In the genomic region with DNA sequence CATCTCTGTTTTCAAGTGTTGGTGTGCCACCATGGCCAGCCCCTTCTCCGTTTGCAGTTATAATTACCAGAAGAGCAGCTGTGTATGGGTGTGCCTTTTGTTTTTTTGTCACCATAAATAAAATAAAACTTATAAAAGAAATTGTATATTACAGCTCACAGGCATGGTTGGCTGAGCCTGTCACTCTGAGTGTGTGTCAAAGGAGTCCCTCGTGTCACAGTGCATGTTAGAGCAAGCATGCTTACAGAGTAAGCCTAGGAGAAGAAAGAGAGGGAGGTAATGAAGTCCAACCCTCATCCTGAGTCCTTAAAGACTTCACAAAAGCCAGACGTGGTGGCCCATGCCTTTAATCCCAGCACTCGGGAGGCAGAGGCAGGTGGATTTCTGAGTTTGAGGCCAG, we compare ENCODE assay signal across 23 mouse cellular contexts. TPM values are rescaled to one million over a fixed set of nuclear protein-coding genes. Genes with fewer than 3 reads are reported as not detected.
DNase-seq lines count a peak whose midpoint lies in the region; ATAC-seq lines count a peak whose summit lies in the region.
"Had no signal": no experiment of that assay in that cellular context is flagged by ENCODE, and none has a peak within 500 bp of the region (broad histone marks: within the 10 kb centered on the region; RNA-seq: fewer than 3 reads in every experiment).

No protein-coding gene starts in this region.

- H3K9ac ChIP-seq in embryonic facial prominence, embryonic 14.5 days (ENCODE audit: low read depth, low read length) = no peak overlapping the region
- H3K9ac ChIP-seq in midbrain, embryonic 11.5 days (ENCODE audit: low read length) = no peak overlapping the region
- no peak overlapping the region for H3K9ac ChIP-seq in midbrain, embryonic 16.5 days (ENCODE audit: low read depth, low read length)

- peaks cover 7% of the 10 kb centered on the region; the same call in 1 of the 2 replicates for H3K4me1 ChIP-seq in embryonic facial prominence, embryonic 14.5 days (ENCODE audit: control insufficient read depth, insufficient read depth, low read length)
- peaks cover 18% of the 10 kb centered on the region for H3K4me1 ChIP-seq in embryonic facial prominence, embryonic 10.5 days
- H3K4me1 ChIP-seq in midbrain, embryonic 11.5 days (ENCODE audit: control insufficient read depth, insufficient read depth, low read length) = 0 out of 2 replicates have a peak, but pooled peaks cover 2% of the 10 kb centered on the region
- H3K4me1 ChIP-seq in midbrain, embryonic 16.5 days (ENCODE audit: control insufficient read depth, insufficient read depth, low read length) = no peaks in the 10 kb centered on the region

- H3K36me3 ChIP-seq in embryonic facial prominence, embryonic 14.5 days (ENCODE audit: control insufficient read depth, insufficient read depth, low read length) = no peaks in the 10 kb centered on the region
- H3K36me3 ChIP-seq in embryonic facial prominence, embryonic 10.5 days (replicated peaks) = no peaks in the 10 kb centered on the region
- H3K36me3 ChIP-seq in midbrain, embryonic 11.5 days (ENCODE audit: control insufficient read depth, insufficient read depth, low read length) = no peaks in the 10 kb centered on the region
- H3K36me3 ChIP-seq in midbrain, embryonic 16.5 days (ENCODE audit: control insufficient read depth, insufficient read depth, low read length) = no peaks in the 10 kb centered on the region
- H3K36me3 ChIP-seq: G1E had no signal

- H3K9me3 ChIP-seq in embryonic facial prominence, embryonic 14.5 days (ENCODE audit: control insufficient read depth, low read length) = no peaks in the 10 kb centered on the region
- no peaks in the 10 kb centered on the region for H3K9me3 ChIP-seq in embryonic facial prominence, embryonic 10.5 days
- H3K9me3 ChIP-seq in midbrain, embryonic 11.5 days (ENCODE audit: control insufficient read depth, low read length) = no peaks in the 10 kb centered on the region
- no peaks in the 10 kb centered on the region for H3K9me3 ChIP-seq in midbrain, embryonic 16.5 days (replicated peaks; ENCODE audit: control insufficient read depth, low read length, poor library complexity, severe bottlenecking)
- H3K9me3 ChIP-seq: G1E had no signal

- no peak overlapping the region for H3K4me2 ChIP-seq in embryonic facial prominence, embryonic 14.5 days (ENCODE audit: low read depth, low read length)
- H3K4me2 ChIP-seq in midbrain, embryonic 11.5 days = no peak overlapping the region
- no peak overlapping the region for H3K4me2 ChIP-seq in midbrain, embryonic 16.5 days (ENCODE audit: low read length)

- ATAC-seq in embryonic facial prominence, embryonic 14.5 days (ENCODE audit: low read depth) = peak; percentile 70
- ATAC-seq in midbrain, embryonic 11.5 days (ENCODE audit: low FRiP score) = no peak
- no peak for ATAC-seq in midbrain, embryonic 16.5 days
- ATAC-seq: activated CD4-positive, CD25-positive, alpha-beta regulatory T cell, adult 4 months; CD4-positive, CD25-positive, alpha-beta regulatory T cell, adult 4 months; Patski had no signal

- 56% methylated on average over 4 of the region's 4 CpGs for WGBS in embryonic facial prominence, embryonic 14.5 days
- WGBS in embryonic facial prominence, embryonic 10.5 days = 70% methylated on average over 4 of the region's 4 CpGs
- WGBS in midbrain, embryonic 11.5 days = 70% methylated on average over 4 of the region's 4 CpGs
- 73% methylated on average over 4 of the region's 4 CpGs for WGBS in midbrain, embryonic 16.5 days

- H3K27me3 ChIP-seq in embryonic facial prominence, embryonic 14.5 days (replicated peaks; ENCODE audit: control insufficient read depth, insufficient read depth, low read length) = no peaks in the 10 kb centered on the region
- H3K27me3 ChIP-seq in embryonic facial prominence, embryonic 10.5 days (replicated peaks; ENCODE audit: low read depth, poor library complexity, severe bottlenecking) = no peaks in the 10 kb centered on the region
- no peaks in the 10 kb centered on the region for H3K27me3 ChIP-seq in midbrain, embryonic 11.5 days (ENCODE audit: control insufficient read depth, insufficient read depth, low read length)
- H3K27me3 ChIP-seq in midbrain, embryonic 16.5 days (ENCODE audit: control insufficient read depth, insufficient read depth, low read depth, low read length) = no peaks in the 10 kb centered on the region
- H3K27me3 ChIP-seq: CH12.LX, Patski had no signal

- no peak for DNase-seq in embryonic facial prominence, embryonic 14.5 days (ENCODE audit: low spot score)
- DNase-seq in embryonic facial prominence, embryonic 10.5 days (ENCODE audit: low spot score) = no peak
- peak; percentile 23 for DNase-seq in midbrain, embryonic 11.5 days (ENCODE audit: low spot score, missing footprints)
- peak; percentile 42 for DNase-seq in retina, embryonic 14.5 days (ENCODE audit: low spot score)
- peak; percentile 58 for DNase-seq in retina, postnatal 1 day
- no peak for DNase-seq in ovary, postnatal 14 days (ENCODE audit: low spot score)
- no peak for DNase-seq in c-Kit-positive CD71-positive TER-119-positive erythroid progenitor cells, embryonic 14.5 days (ENCODE audit: low spot score)
- DNase-seq: adrenal gland, adult 2 months; adrenal gland, adult 8-10 months; adrenal gland, postnatal 10 days; adrenal gland, postnatal 14 days; adrenal gland, postnatal 25 days; adrenal gland, postnatal 36 days; B cell, adult 2 months; cerebellum, adult 11 months; cerebellum, adult 11-12 months; cerebellum, adult 18-20 months had no signal

- no peak overlapping the region for H3K4me3 ChIP-seq in embryonic facial prominence, embryonic 14.5 days (ENCODE audit: low read depth, low read length)
- H3K4me3 ChIP-seq in embryonic facial prominence, embryonic 10.5 days = no peak overlapping the region
- no peak overlapping the region for H3K4me3 ChIP-seq in midbrain, embryonic 11.5 days (ENCODE audit: low read depth, low read length)
- H3K4me3 ChIP-seq in midbrain, embryonic 16.5 days (ENCODE audit: low read depth, low read length) = no peak overlapping the region

- no peak overlapping the region for H3K27ac ChIP-seq in embryonic facial prominence, embryonic 14.5 days (replicated peaks; ENCODE audit: low read depth, low read length)
- H3K27ac ChIP-seq in embryonic facial prominence, embryonic 10.5 days (replicated peaks) = no peak overlapping the region
- H3K27ac ChIP-seq in midbrain, embryonic 11.5 days (ENCODE audit: low read depth, low read length) = no peak overlapping the region
- H3K27ac ChIP-seq in midbrain, embryonic 16.5 days (ENCODE audit: low read length) = no peak overlapping the region

RNA-seq across cellular contexts. Expression of gene Mtmr10, which starts 45.0 kb away (rescaled TPM):
- polyA plus RNA-seq in embryonic facial prominence, embryonic 14.5 days (2014; fragmentation: Nextera tagmentation; extraction: Ambion mirVana) = 14.3 and 16.5 TPM in 2 replicates
- polyA plus RNA-seq in embryonic facial prominence, embryonic 10.5 days (2016; fragmentation: Nextera tagmentation; extraction: Ambion mirVana) = 10.7 and 11.4 TPM in 2 replicates
- polyA plus RNA-seq in midbrain, embryonic 11.5 days (2014; fragmentation: Nextera tagmentation; extraction: Ambion mirVana) = 17.7 and 17.8 TPM in 2 replicates
- polyA plus RNA-seq in midbrain, embryonic 16.5 days (2015; fragmentation: Nextera tagmentation; extraction: Ambion mirVana) = 8.8 and 9.9 TPM in 2 replicates

Comparison
In these comparisons a context has a peak if more than half of its experiments do, and no peak if none do; other contexts are left out.
1. DNase-seq: peak in midbrain, embryonic 11.5 days (single experiment), retina, embryonic 14.5 days (single experiment) and retina, postnatal 1 day (single experiment); none in embryonic facial prominence, embryonic 14.5 days (single experiment), embryonic facial prominence, embryonic 10.5 days (single experiment), ovary, postnatal 14 days (single experiment) and c-Kit-positive CD71-positive TER-119-positive erythroid progenitor cells, embryonic 14.5 days (single experiment).